ENCODE assay signal across 17 mouse cellular contexts in the genomic region with DNA sequence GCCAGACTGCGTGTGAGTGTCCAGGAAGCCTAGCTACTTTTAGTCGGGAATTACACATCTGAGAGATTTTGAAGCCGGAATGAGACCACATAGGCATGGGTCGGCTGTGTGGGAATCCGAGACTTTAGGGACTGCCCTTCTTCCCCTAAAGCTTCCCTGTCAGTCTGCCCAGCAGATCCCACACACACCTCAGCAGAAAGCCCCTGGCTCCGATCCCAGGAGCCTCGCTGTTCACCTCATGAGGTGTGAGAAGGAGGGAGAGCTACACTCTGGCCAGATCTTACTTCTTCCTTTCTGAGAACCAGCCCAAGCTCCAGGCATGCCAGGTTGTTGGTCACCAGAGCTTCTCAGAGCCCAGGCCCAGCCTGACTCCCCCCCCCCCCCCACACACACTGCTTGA. TPM values are rescaled to one million over a fixed set of nuclear protein-coding genes. Genes with fewer than 3 reads are reported as not detected.
A peak's percentile ranks its signal among the peaks of the same experiment; 100 is the strongest.
DNase-seq lines count a peak whose midpoint lies in the region; ATAC-seq and TF ChIP-seq lines count a peak whose summit lies in the region.
"Had no signal": no experiment of that assay in that cellular context is flagged by ENCODE, and none has a peak within 500 bp of the region (broad histone marks: within the 10 kb centered on the region; RNA-seq: fewer than 3 reads in every experiment).

No protein-coding gene starts in this region.

- 63% methylated on average over 7 of the region's 7 CpGs for WGBS in hindbrain, postnatal 0 days
- 73% methylated on average over 7 of the region's 7 CpGs for WGBS in hindbrain, embryonic 11.5 days
- 34% methylated on average over 7 of the region's 7 CpGs for WGBS in heart, postnatal 0 days

- H3K4me2 ChIP-seq in hindbrain, postnatal 0 days (ENCODE audit: low read depth, low read length) = no peak overlapping the region
- H3K4me2 ChIP-seq in hindbrain, embryonic 11.5 days (replicated peaks; ENCODE audit: low read depth, low read length) = no peak overlapping the region
- no peak overlapping the region for H3K4me2 ChIP-seq in heart, postnatal 0 days (ENCODE audit: low read depth, low read length)
- H3K4me2 ChIP-seq: embryonic facial prominence, embryonic 13.5 days had no signal

- no peak for TF ChIP-seq CTCF in hindbrain, postnatal 0 days (IDR thresholded peaks at IDR 0.05; ENCODE audit: low read depth)
- no peak for TF ChIP-seq CTCF in heart, postnatal 0 days (IDR thresholded peaks at IDR 0.05; ENCODE audit: low read depth)

- no peak overlapping the region for H3K4me3 ChIP-seq in hindbrain, postnatal 0 days (ENCODE audit: low read length)
- no peak overlapping the region for H3K4me3 ChIP-seq in hindbrain, embryonic 11.5 days (ENCODE audit: low read depth, low read length)
- H3K4me3 ChIP-seq in heart, postnatal 0 days (ENCODE audit: low read depth, low read length) = no peak overlapping the region
- H3K4me3 ChIP-seq: embryonic facial prominence, embryonic 13.5 days; heart, adult 2 months had no signal

- no peak for DNase-seq in cerebellum, postnatal 4 days (ENCODE audit: low spot score in 2 of 2)
- DNase-seq in hindbrain, postnatal 0 days (ENCODE audit: low spot score) = no peak
- DNase-seq in hindbrain, embryonic 11.5 days (ENCODE audit: low spot score) = no peak
- DNase-seq in cerebellum, adult 18-20 months = peak; percentile 40 to 53
- DNase-seq in heart, postnatal 0 days (ENCODE audit: low spot score) = peak; percentile 27
- DNase-seq in embryo, embryonic 10 days (ENCODE audit: low spot score) = no peak
- no peak for DNase-seq in retina, embryonic 14.5 days (ENCODE audit: low spot score)
- DNase-seq: adrenal gland, adult 2 months; liver; right cerebral cortex, postnatal 25 days; thymus, adult 2 months had no signal

- no peak overlapping the region for H3K9ac ChIP-seq in hindbrain, postnatal 0 days (replicated peaks; ENCODE audit: low read length)
- H3K9ac ChIP-seq in hindbrain, embryonic 11.5 days (ENCODE audit: low read depth, low read length) = no peak overlapping the region
- no peak overlapping the region for H3K9ac ChIP-seq in heart, postnatal 0 days (replicated peaks; ENCODE audit: low read depth, low read length)
- H3K9ac ChIP-seq: embryonic facial prominence, embryonic 13.5 days had no signal

- TF ChIP-seq EP300 in heart, postnatal 0 days (IDR thresholded peaks at IDR 0.05; ENCODE audit: low read depth) = no peak

- H3K27ac ChIP-seq in hindbrain, postnatal 0 days = peak overlapping the region; percentile 41; the same call in 1 of the 2 replicates
- H3K27ac ChIP-seq in hindbrain, embryonic 11.5 days (ENCODE audit: low read depth, low read length) = no peak overlapping the region
- no peak overlapping the region for H3K27ac ChIP-seq in heart, postnatal 0 days (ENCODE audit: low read depth)
- H3K27ac ChIP-seq: heart, adult 2 months had no signal

- peak; percentile 33; the same call in 1 of the 2 replicates for ATAC-seq in cerebellum, adult (ENCODE audit: insufficient number of reproducible peaks, low FRiP score, low TSS enrichment)
- no peak for ATAC-seq in hindbrain, postnatal 0 days
- no peak for ATAC-seq in hindbrain, embryonic 11.5 days (ENCODE audit: low FRiP score)
- peak; percentile 34; the same call in 1 of the 2 replicates for ATAC-seq in heart, postnatal 0 days (ENCODE audit: insufficient read depth, low read depth)
- ATAC-seq: inflammation-experienced regulatory T-cells, adult 6 months had no signal

- no peaks in the 10 kb centered on the region for H3K9me3 ChIP-seq in hindbrain, postnatal 0 days (ENCODE audit: low read length)
- no peaks in the 10 kb centered on the region for H3K9me3 ChIP-seq in hindbrain, embryonic 11.5 days (ENCODE audit: control insufficient read depth, low read length)
- H3K9me3 ChIP-seq in heart, postnatal 0 days (replicated peaks; ENCODE audit: control insufficient read depth, low read length) = no peaks in the 10 kb centered on the region
- H3K9me3 ChIP-seq: embryonic facial prominence, embryonic 13.5 days had no signal

- no peaks in the 10 kb centered on the region for H3K36me3 ChIP-seq in hindbrain, postnatal 0 days (ENCODE audit: insufficient read depth, low read length)
- H3K36me3 ChIP-seq in hindbrain, embryonic 11.5 days (ENCODE audit: control insufficient read depth, insufficient read depth, low read length) = no peaks in the 10 kb centered on the region
- no peaks in the 10 kb centered on the region for H3K36me3 ChIP-seq in heart, postnatal 0 days (replicated peaks; ENCODE audit: control insufficient read depth, insufficient read depth, low read length)
- H3K36me3 ChIP-seq: embryonic facial prominence, embryonic 13.5 days had no signal

- H3K4me1 ChIP-seq in hindbrain, postnatal 0 days (ENCODE audit: insufficient read depth, low read length) = no peaks in the 10 kb centered on the region; the same call in 1 of the 2 replicates
- H3K4me1 ChIP-seq in hindbrain, embryonic 11.5 days (replicated peaks; ENCODE audit: control insufficient read depth, insufficient read depth, low read length) = no peaks in the 10 kb centered on the region
- peaks cover 14% of the 10 kb centered on the region; the same call in 1 of the 2 replicates for H3K4me1 ChIP-seq in heart, postnatal 0 days (ENCODE audit: control insufficient read depth, insufficient read depth)

- no peaks in the 10 kb centered on the region for H3K27me3 ChIP-seq in hindbrain, postnatal 0 days (ENCODE audit: insufficient read depth, low read length)
- no peaks in the 10 kb centered on the region; the same call in 1 of the 2 replicates for H3K27me3 ChIP-seq in hindbrain, embryonic 11.5 days (ENCODE audit: control insufficient read depth, insufficient read depth, low read length)
- H3K27me3 ChIP-seq in heart, postnatal 0 days (ENCODE audit: control insufficient read depth, insufficient read depth, low read length) = no peaks in the 10 kb centered on the region
- H3K27me3 ChIP-seq: embryonic facial prominence, embryonic 13.5 days had no signal

RNA-seq across cellular contexts. Expression of a gene that starts 38.2 kb away (rescaled TPM):
- 2.3 and 9.4 TPM in 2 replicates for total RNA-seq in hindbrain, postnatal 0 days (2014; rRNA removed)
- polyA plus RNA-seq in hindbrain, postnatal 0 days (2015; fragmentation: Nextera tagmentation; extraction: Ambion mirVana) = 3.9 and 4.0 TPM in 2 replicates
- 1.3 and 1.9 TPM in 2 replicates for polyA plus RNA-seq in hindbrain, embryonic 11.5 days (2014; fragmentation: Nextera tagmentation; extraction: Ambion mirVana)
- 3.2 and 11.4 TPM in 2 replicates for total RNA-seq in heart, postnatal 0 days (2014; rRNA removed; ENCODE audit: low replicate concordance)
- polyA plus RNA-seq in heart, postnatal 0 days (2015; fragmentation: Nextera tagmentation; extraction: Ambion mirVana) = 1.1 and 1.7 TPM in 2 replicates
- total RNA-seq: megakaryocyte progenitor cell, adult 5-6 weeks; neutrophil, adult 5-6 weeks had no signal
- polyA plus RNA-seq: inflammation-experienced regulatory T-cells, adult 6 months had no signal

RNA-seq across cellular contexts. Expression of a gene that starts 54.5 kb away (rescaled TPM):
- 14.5 and 17.6 TPM in 2 replicates for total RNA-seq in hindbrain, postnatal 0 days (2014; rRNA removed)
- 4.0 and 4.5 TPM in 2 replicates for polyA plus RNA-seq in hindbrain, postnatal 0 days (2015; fragmentation: Nextera tagmentation; extraction: Ambion mirVana)
- polyA plus RNA-seq in hindbrain, embryonic 11.5 days (2014; fragmentation: Nextera tagmentation; extraction: Ambion mirVana) = 13.2 and 14.4 TPM in 2 replicates
- 8.7 and 16.5 TPM in 2 replicates for total RNA-seq in heart, postnatal 0 days (2014; rRNA removed; ENCODE audit: low replicate concordance)
- 2.7 and 3.0 TPM in 2 replicates for polyA plus RNA-seq in heart, postnatal 0 days (2015; fragmentation: Nextera tagmentation; extraction: Ambion mirVana)

Comparison
In these comparisons a context has a peak if more than half of its experiments do, and no peak if none do; other contexts are left out.
1. DNase-seq: peak in cerebellum, adult 18-20 months (2 of 2) and heart, postnatal 0 days (single experiment); none in cerebellum, postnatal 4 days (0 of 2), hindbrain, postnatal 0 days (single experiment), hindbrain, embryonic 11.5 days (single experiment), embryo, embryonic 10 days (single experiment) and retina, embryonic 14.5 days (single experiment).
2. ATAC-seq: peak in cerebellum, adult (single experiment) and heart, postnatal 0 days (single experiment); none in hindbrain, postnatal 0 days (single experiment) and hindbrain, embryonic 11.5 days (single experiment).